ENCODE assay signal across 9 mouse cellular contexts in the genomic region with DNA sequence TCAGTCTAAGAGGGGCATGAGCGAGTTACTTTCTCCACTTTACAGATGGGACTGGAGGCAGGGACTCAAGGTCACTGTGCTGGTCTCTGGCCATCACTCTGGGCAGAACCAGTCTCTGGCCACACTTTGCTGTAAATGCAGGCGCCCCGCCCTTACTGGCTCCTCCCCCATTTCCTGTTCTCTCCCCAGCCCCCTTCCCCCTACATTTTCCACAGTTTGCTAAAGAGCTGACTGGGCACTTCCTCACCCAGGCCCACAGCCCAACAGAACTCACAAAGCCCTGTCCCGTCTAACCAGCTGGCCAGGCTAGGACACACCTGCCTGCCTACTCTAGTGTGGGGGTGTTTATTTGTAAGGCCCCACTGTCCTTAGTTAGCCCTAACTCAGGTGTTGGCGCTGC. TPM values are rescaled to one million over a fixed set of nuclear protein-coding genes. Genes with fewer than 3 reads are reported as not detected.
DNase-seq lines count a peak whose midpoint lies in the region; ATAC-seq and TF ChIP-seq lines count a peak whose summit lies in the region.
"Had no signal": no experiment of that assay in that cellular context is flagged by ENCODE, and none has a peak within 500 bp of the region (broad histone marks: within the 10 kb centered on the region; RNA-seq: fewer than 3 reads in every experiment).

No protein-coding gene starts in this region.

- H3K36me3 ChIP-seq in neural tube, embryonic 12.5 days = no peaks in the 10 kb centered on the region
- 0 out of 2 replicates have a peak, but pooled peaks cover 4% of the 10 kb centered on the region for H3K36me3 ChIP-seq in kidney, postnatal 0 days (ENCODE audit: insufficient read depth, low read length)
- H3K36me3 ChIP-seq: neural tube, embryonic 13.5 days had no signal

- H3K27me3 ChIP-seq in neural tube, embryonic 12.5 days (replicated peaks) = no peaks in the 10 kb centered on the region
- no peaks in the 10 kb centered on the region for H3K27me3 ChIP-seq in kidney, postnatal 0 days (ENCODE audit: insufficient read depth, low read length)
- H3K27me3 ChIP-seq: neural tube, embryonic 13.5 days had no signal

- 70% methylated on average over 5 of the region's 5 CpGs for WGBS in neural tube, embryonic 12.5 days
- WGBS in kidney, postnatal 0 days = 21% methylated on average over 5 of the region's 5 CpGs

- H3K27ac ChIP-seq in neural tube, embryonic 12.5 days = no peak overlapping the region
- peak overlapping the region; percentile 77 for H3K27ac ChIP-seq in kidney, postnatal 0 days
- H3K27ac ChIP-seq: neural tube, embryonic 13.5 days had no signal

- TF ChIP-seq CTCF in kidney, postnatal 0 days (IDR thresholded peaks at IDR 0.05; ENCODE audit: low read depth) = no peak

- DNase-seq in neural tube, embryonic 10.5 days (ENCODE audit: extremely low spot score, low spot score) = no peak
- DNase-seq in gastrocnemius, postnatal 25 days = peak; percentile 68
- peak; percentile 75 for DNase-seq in kidney, postnatal 0 days (ENCODE audit: low spot score)
- DNase-seq in lung, postnatal 36 days = peak; percentile 90
- DNase-seq in thymus, postnatal 0 days (ENCODE audit: low spot score) = peak; percentile 73
- no peak for DNase-seq in cerebellum, postnatal 14 days
- no peak for DNase-seq in layer of hippocampus, adult 18-20 months (ENCODE audit: low spot score in 2 of 2)

- H3K9ac ChIP-seq in neural tube, embryonic 12.5 days = 0 out of 2 replicates have a peak overlapping the region, but pooled peaks have one; percentile 13
- no peak overlapping the region for H3K9ac ChIP-seq in kidney, postnatal 0 days (ENCODE audit: low read depth, low read length)
- H3K9ac ChIP-seq: neural tube, embryonic 13.5 days had no signal

- no peaks in the 10 kb centered on the region for H3K9me3 ChIP-seq in neural tube, embryonic 12.5 days
- H3K9me3 ChIP-seq in kidney, postnatal 0 days (replicated peaks; ENCODE audit: low read length) = no peaks in the 10 kb centered on the region
- H3K9me3 ChIP-seq: neural tube, embryonic 13.5 days had no signal

- peaks cover 27% of the 10 kb centered on the region for H3K4me1 ChIP-seq in neural tube, embryonic 12.5 days
- H3K4me1 ChIP-seq in kidney, postnatal 0 days (replicated peaks; ENCODE audit: insufficient read depth, low read length) = peaks cover 36% of the 10 kb centered on the region

- H3K4me2 ChIP-seq in neural tube, embryonic 12.5 days (replicated peaks) = no peak overlapping the region
- no peak overlapping the region for H3K4me2 ChIP-seq in kidney, postnatal 0 days (ENCODE audit: low read length)
- H3K4me2 ChIP-seq: neural tube, embryonic 13.5 days had no signal

- ATAC-seq in neural tube, embryonic 12.5 days (ENCODE audit: low FRiP score, low read depth) = no peak
- ATAC-seq in kidney, postnatal 0 days (replicated peaks; ENCODE audit: low FRiP score, low read depth) = 0 out of 2 replicates have a peak, but pooled peaks have one; percentile 37

- H3K4me3 ChIP-seq in neural tube, embryonic 12.5 days = no peak overlapping the region
- H3K4me3 ChIP-seq in kidney, postnatal 0 days (replicated peaks; ENCODE audit: low read depth, low read length) = no peak overlapping the region
- H3K4me3 ChIP-seq: neural tube, embryonic 13.5 days had no signal

RNA-seq across cellular contexts. Expression of gene Cep295nl, which starts 6.6 kb away (rescaled TPM):
- polyA plus RNA-seq in neural tube, embryonic 12.5 days (2016; fragmentation: Nextera tagmentation; extraction: Ambion mirVana) = 0.28 and 0.43 TPM in 2 replicates
- total RNA-seq in gastrocnemius, postnatal 25 days (2021) = 1 to 10 TPM in 1 of 2 experiments, under 1 TPM in 1; 0.99 to 1.0 TPM
- 0.46 and 0.54 TPM in 2 replicates for polyA plus RNA-seq in kidney, postnatal 0 days (2015; fragmentation: Nextera tagmentation; extraction: Ambion mirVana)
- 0.21 and 0.30 TPM in 2 replicates for polyA plus RNA-seq in thymus, postnatal 0 days (2015; fragmentation: Nextera tagmentation; extraction: Ambion mirVana)
- total RNA-seq in layer of hippocampus, adult 18-20 months (2021) = 1 to 10 TPM in 1 of 2 experiments, under 1 TPM in 1; 0.61 to 1.2 TPM

RNA-seq across cellular contexts. Expression of gene Timp2, which starts 6.7 kb away (rescaled TPM):
- polyA plus RNA-seq in neural tube, embryonic 12.5 days (2016; fragmentation: Nextera tagmentation; extraction: Ambion mirVana) = 47.1 and 50.0 TPM in 2 replicates
- total RNA-seq in gastrocnemius, postnatal 25 days (2021) = 10 to 100 TPM; 77.3 to 96.4 TPM
- polyA plus RNA-seq in kidney, postnatal 0 days (2015; fragmentation: Nextera tagmentation; extraction: Ambion mirVana) = 81.0 and 88.4 TPM in 2 replicates
- polyA plus RNA-seq in thymus, postnatal 0 days (2015; fragmentation: Nextera tagmentation; extraction: Ambion mirVana) = 45.1 and 45.2 TPM in 2 replicates
- total RNA-seq in layer of hippocampus, adult 18-20 months (2021) = 100 to 1,000 TPM; 201 to 256 TPM

RNA-seq across cellular contexts. Expression of gene Lgals3bp, which starts 53.0 kb away (rescaled TPM):
- polyA plus RNA-seq in neural tube, embryonic 12.5 days (2016; fragmentation: Nextera tagmentation; extraction: Ambion mirVana) = 1.4 and 2.0 TPM in 2 replicates
- 10 to 100 TPM; 11.0 to 14.7 TPM for total RNA-seq in gastrocnemius, postnatal 25 days (2021)
- 68.8 and 80.3 TPM in 2 replicates for polyA plus RNA-seq in kidney, postnatal 0 days (2015; fragmentation: Nextera tagmentation; extraction: Ambion mirVana)
- 100.0 and 116 TPM in 2 replicates for polyA plus RNA-seq in thymus, postnatal 0 days (2015; fragmentation: Nextera tagmentation; extraction: Ambion mirVana)
- 10 to 100 TPM; 18.3 to 18.8 TPM for total RNA-seq in layer of hippocampus, adult 18-20 months (2021)

RNA-seq across cellular contexts. Expression of gene Usp36, which starts 58.8 kb away (rescaled TPM):
- polyA plus RNA-seq in neural tube, embryonic 12.5 days (2016; fragmentation: Nextera tagmentation; extraction: Ambion mirVana) = 17.5 and 19.1 TPM in 2 replicates
- 10 to 100 TPM; 11.9 to 12.8 TPM for total RNA-seq in gastrocnemius, postnatal 25 days (2021)
- polyA plus RNA-seq in kidney, postnatal 0 days (2015; fragmentation: Nextera tagmentation; extraction: Ambion mirVana) = 10.9 and 11.9 TPM in 2 replicates
- 13.0 and 15.2 TPM in 2 replicates for polyA plus RNA-seq in thymus, postnatal 0 days (2015; fragmentation: Nextera tagmentation; extraction: Ambion mirVana)
- total RNA-seq in layer of hippocampus, adult 18-20 months (2021) = 10 to 100 TPM; 25.7 to 28.3 TPM

Comparison
In these comparisons a context has a peak if more than half of its experiments do, and no peak if none do; other contexts are left out.
1. DNase-seq: peak in gastrocnemius, postnatal 25 days (single experiment), kidney, postnatal 0 days (single experiment), lung, postnatal 36 days (single experiment) and thymus, postnatal 0 days (single experiment); none in neural tube, embryonic 10.5 days (single experiment), cerebellum, postnatal 14 days (0 of 2) and layer of hippocampus, adult 18-20 months (0 of 2).
2. RNA of gene Lgals3bp, which starts 53.0 kb away (polyA plus RNA-seq): 100.0 to 116 TPM in thymus, postnatal 0 days and 68.8 to 80.3 TPM in kidney, postnatal 0 days; 1.4 to 2.0 TPM in neural tube, embryonic 12.5 days; every median in the first group is over 10 times any median in the second.